Mouse (Mus musculus) fat pad, adult 2 months (tissue): ENCODE data around the gene Tsc22d3.
"Not testable (repeated sequence)": the region's sequence is repeated elsewhere in the genome, so short reads cannot be mapped to it uniquely, and the experiment has no call there.

Source experiments
- DNase-seq: peaks from one replicate; pipeline ENCODE4 v3.0.0-alpha.2; 2011; ENCODE audit warnings: low read depth, low spot score; ENCODE audit errors: extremely low read depth

Gene Tsc22d3

DNA sequence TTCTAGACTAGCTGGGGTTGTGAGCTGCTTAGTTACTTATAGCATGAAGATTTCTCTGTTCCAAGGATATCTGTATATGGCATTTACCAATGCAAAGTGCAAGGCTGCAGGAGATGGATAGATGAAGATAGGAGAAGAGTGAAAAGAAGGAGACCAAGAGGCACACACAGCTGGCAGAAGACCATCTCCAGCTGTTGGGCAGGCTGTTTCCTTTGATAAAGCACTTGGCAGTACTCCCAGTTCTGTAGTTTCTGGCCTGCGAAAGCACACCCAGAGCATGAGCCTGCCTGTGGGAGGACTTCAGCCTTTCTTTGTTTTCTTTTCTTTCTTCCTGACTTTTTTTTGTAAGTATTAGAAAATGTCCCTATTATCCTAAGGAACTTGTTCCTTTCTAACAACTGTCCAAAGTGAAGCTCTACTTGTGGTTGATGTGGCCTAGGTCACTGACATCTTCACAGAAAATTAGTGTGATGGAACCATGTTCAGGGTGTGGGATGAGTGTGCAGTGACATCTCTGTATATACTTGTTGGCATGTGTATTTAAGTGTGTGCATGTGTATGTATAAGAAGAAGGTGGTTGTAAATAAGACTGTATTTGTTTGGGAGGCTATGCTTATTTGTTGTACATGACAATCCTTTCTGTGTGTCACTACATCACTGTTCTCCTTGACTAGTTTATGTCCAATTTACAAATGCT, 32.6 kb downstream of the Tsc22d3 start:
- no peak for DNase-seq

DNA sequence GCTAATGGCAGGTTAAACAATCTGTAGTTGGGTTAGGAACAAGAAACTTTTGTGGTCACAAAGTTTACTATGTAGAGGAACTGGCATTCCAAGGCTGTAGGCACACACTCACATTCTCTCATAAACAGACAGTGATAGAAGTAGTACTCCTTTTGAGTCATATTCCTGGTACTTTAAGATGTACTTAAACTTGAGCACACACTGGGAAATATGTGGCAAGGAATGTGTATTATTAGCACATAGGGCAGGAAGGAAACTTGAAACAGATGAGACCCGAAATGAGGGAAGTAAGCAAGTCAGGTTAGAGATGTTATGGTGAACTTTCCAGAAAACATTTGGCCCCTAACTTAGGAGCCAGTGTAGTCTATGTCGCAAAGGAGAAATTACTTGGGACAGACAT, 34.7 kb downstream of the Tsc22d3 start:
- no peak for DNase-seq

- DNase-seq, result no peak
Observed at GRCm38 (mm10) chrX:140565212-140565611, 35.2 kb downstream of the Tsc22d3 start.

DNA sequence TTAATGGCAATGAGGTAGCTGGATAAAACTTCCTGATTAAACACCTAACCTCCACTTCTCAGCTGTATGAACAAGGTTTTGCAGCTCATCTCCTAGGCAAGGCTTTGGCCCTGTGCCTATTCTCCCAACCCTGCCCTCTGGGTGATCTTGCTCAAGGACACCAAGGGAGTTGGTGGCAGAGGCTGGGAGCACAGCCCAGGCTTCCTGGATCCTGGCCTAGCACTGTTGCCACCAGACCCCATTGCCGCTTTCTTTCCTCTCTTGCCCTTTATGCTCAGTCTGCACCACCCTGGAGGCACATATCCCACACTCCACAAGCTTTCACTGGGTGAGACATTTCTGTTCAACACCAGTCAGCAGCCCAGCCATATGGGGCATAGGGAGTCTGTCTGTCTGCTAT, 35.7 kb downstream of the Tsc22d3 start:
- no peak for DNase-seq

- DNase-seq, result no peak
Observed at GRCm38 (mm10) chrX:140558176-140558844, 42.1 kb downstream of the Tsc22d3 start.

DNA sequence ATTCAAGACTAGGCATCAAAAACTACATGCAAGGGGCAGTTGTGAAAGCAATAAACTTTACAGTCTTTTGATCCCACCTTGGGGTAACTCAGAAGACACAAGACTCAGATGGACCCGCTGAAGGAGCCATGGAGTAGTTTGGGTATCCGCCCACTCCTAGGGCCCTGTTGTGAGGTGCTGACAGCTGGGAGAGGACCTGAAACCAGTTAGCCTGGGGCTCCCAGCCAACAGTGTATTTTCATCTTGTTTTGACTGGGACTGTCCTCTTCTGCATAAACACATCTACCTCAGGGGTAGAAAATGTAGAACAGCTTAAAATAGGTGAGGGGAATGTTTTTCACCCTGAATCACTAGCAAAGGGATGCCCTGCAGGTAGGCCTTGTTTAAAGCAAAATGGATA, 44.5 kb downstream of the Tsc22d3 start:
- no peak for DNase-seq

- DNase-seq, result no peak
Observed at GRCm38 (mm10) chrX:140555423-140555822, 45.0 kb downstream of the Tsc22d3 start.

DNA sequence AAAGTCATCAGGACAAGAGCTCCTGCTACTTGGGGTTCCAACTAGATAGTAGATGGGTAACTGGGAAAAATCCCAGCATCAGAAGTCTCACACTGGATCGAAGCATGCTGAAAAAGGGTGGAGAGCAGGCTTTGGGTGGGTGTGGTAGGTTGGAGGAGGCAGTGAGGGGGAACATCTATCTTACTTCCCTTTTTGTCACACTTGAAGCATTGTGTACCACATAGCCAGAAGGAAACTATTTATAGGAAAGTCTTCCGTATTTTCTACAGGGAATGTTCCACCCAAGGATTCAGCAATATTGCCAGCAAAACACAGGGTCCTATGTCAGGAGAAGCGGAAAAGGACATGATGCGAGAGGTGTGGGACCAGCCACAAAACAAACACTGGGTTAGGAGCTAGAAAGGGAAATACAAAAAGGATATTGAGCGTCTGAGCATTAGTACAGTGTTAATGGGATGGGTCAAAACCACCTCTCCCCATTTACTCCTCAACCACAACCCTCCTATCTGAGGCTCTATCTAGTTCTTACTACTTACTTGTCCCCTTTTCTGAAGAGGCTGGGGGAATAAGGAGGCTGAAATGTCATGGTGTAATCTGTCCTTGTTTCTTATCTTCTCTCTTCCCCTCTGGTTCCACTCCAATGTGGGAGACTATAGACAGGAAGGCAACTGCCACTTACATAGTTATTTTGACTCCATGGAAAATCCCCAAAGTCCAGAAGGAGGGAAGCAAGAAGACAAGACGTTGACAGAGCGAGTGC, 52.6 kb downstream of the Tsc22d3 start:
- DNase-seq, result no peak

GRCm38 (mm10) chrX:140544737-140545136, 55.7 kb downstream of the Tsc22d3 start:
- DNase-seq, result no peak

- no peak for DNase-seq
Observed at GRCm38 (mm10) chrX:140542938-140543673, 57.4 kb downstream of the Tsc22d3 start.

DNA sequence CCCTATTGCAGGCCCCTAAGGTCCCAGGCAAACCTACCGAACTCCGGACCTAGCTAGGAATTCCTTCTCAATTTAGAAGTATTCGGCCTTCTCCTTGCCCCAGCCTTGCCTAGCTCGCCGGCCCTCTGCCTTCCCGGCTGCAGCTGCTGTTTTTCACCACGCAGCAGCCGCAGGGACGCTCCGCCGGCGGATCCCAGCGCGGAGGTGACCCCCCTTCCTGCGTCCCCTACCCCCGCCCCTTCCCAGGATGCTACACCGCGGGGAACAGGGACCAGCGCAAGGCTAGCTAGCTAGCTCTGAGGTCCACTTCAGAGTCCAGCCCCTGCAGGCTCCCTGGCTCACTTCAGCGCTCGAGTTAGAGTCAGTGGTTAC, 58.0 kb downstream of the Tsc22d3 start:
- DNase-seq, result no peak

- no peak for DNase-seq
Observed at GRCm38 (mm10) chrX:140541711-140542473, 58.6 kb downstream of the Tsc22d3 start.

GRCm38 (mm10) chrX:140540500-140541114, 59.9 kb downstream of the Tsc22d3 start:
- DNase-seq, result no peak

GRCm38 (mm10) chrX:140539831-140540230, 60.6 kb downstream of the Tsc22d3 start:
- DNase-seq, result not testable (repeated sequence)

DNA sequence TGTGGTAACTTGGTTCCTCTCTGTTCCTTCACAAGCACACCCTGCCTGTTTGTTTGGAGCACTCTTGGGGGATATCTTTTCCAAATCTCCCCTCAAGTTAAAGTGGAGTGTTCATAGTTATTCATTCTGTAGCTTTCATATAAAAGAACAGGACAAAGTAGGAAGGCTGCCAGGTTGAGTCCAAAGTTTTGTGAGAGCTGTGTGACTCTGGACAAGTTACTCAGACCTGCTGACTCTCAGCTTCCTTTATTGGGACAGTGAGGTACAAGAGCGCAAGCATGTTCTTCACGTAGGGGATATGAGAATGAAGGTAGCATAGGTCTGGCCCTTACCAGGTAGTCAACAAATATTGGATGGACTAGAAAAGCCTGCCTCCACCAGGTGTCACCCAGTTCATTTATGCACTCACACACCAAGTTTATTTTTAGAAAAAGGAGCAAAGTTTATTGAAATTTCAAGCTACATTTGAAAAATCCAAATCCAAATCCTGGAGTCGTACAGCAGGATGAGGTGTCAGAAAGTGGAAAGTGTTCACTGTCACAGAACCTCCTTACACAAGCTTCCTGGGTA, 61.3 kb downstream of the Tsc22d3 start:
- no peak for DNase-seq

GRCm38 (mm10) chrX:140538649-140539048, 61.8 kb downstream of the Tsc22d3 start:
- DNase-seq, result no peak

- DNase-seq, result no peak
Observed at GRCm38 (mm10) chrX:140537662-140538061, 62.8 kb downstream of the Tsc22d3 start.

GRCm38 (mm10) chrX:140535487-140535886, 65.0 kb downstream of the Tsc22d3 start:
- no peak for DNase-seq

DNA sequence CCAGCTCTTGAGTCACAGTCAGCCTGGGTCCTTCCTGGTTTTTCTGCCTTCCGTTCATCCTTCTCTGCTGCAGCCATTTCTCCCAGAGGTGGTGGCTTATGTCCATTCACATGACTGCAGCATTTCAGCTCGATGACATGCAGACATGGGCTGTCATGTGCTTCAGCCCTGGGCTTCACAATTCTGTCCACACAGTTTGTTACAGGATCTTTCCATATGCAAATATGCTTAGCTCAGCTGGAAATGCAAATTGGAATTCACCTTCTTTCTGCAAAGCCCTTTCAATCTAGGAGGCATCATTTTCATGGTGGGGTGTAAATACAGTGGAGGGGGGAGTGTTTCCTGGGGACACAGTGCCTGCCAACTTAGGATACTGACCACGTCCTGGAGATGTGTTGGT, 66.2 kb downstream of the Tsc22d3 start:
- DNase-seq, result no peak

DNA sequence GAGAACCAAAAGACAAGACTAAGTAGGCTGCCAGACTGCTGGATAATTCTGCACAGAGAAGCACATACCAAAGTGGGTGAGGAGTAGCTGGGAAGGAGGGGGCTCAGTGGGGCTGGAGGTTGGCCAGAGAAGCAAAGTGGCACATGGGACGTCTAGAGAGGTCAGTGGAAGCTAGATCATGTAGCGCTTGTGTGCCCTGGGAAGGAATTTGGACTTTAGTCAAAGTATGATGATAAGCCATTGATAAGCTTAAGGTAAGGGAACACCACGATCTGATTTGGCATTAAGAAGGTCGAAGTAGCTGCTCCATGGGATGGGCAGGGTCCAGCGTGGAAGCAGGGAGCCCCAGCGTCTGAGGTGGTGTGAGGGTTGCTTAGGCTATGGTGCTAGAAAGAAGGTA, 68.1 kb downstream of the Tsc22d3 start:
- no peak for DNase-seq
